Mouse (Mus musculus) forebrain, embryonic 15.5 days (tissue): ENCODE data around the gene Eng. TPM values are rescaled to one million over a fixed set of nuclear protein-coding genes. Genes with fewer than 3 reads are reported as not detected.

Source experiments
- ATAC-seq: fragments of 200-750 bp; cut with Nextera tagmentation; replicated peaks from 2 replicates; pipeline ENCODE4 v1.8.0; 2017; ENCODE audit warnings: mild to moderate bottlenecking, moderate TSS enrichment, moderate library complexity
- H3K27ac ChIP-seq: fragments of 300-500 bp; sonication (generic); replicated peaks from 2 replicates; pipeline ENCODE4 v1.5.1; 2015; ENCODE audit warnings: mild to moderate bottlenecking, inconsistent platforms
- H3K27me3 ChIP-seq: fragments of 300-500 bp; sonication (generic); 2 replicates; pipeline ENCODE4 v1.6.1; 2015; ENCODE audit warnings: inconsistent platforms
- H3K36me3 ChIP-seq: fragments of 300-500 bp; sonication (generic); 2 replicates; pipeline ENCODE4 v1.6.1; 2015; ENCODE audit warnings: mild to moderate bottlenecking, inconsistent platforms
- H3K4me1 ChIP-seq: fragments of 300-500 bp; sonication (generic); 2 replicates; pipeline ENCODE4 v1.6.1; 2015; ENCODE audit warnings: inconsistent platforms
- H3K4me2 ChIP-seq: fragments of 300-500 bp; sonication (generic); replicated peaks from 2 replicates; pipeline ENCODE4 v1.6.1; 2015; ENCODE audit warnings: mild to moderate bottlenecking, inconsistent platforms
- H3K4me3 ChIP-seq: fragments of 300-500 bp; sonication (generic); 2 replicates; pipeline ENCODE4 v1.5.1; 2015; ENCODE audit warnings: mild to moderate bottlenecking, inconsistent platforms
- H3K9ac ChIP-seq: fragments of 300-500 bp; sonication (generic); replicated peaks from 2 replicates; pipeline ENCODE4 v1.6.1; 2015; ENCODE audit warnings: mild to moderate bottlenecking, inconsistent platforms
- H3K9me3 ChIP-seq: fragments of 300-500 bp; sonication (generic); 2 replicates; pipeline ENCODE4 v1.6.1; 2016; ENCODE audit warnings: inconsistent platforms
- WGBS: fragments of 180-500 bp; shearing (Covaris S2); methylation state at CpG from one replicate; pipeline ENCODE4 v1.1.7; 2015; ENCODE audit warnings: mixed read lengths; 5-methylcytosine and 5-hydroxymethylcytosine counted together
- polyA plus RNA-seq: library from polyadenylated mRNA; unstranded; fragments of >200 nt; fragmentation: Nextera tagmentation; extraction: Ambion mirVana; gene quantifications from 2 replicates; pipeline ENCODE4 v1.2.1, GENCODE M21; 2015

The Eng gene
- polyA plus RNA-seq, 1 experiment from 2014 or later: 23.4 TPM

GRCm38 (mm10) chr2:32625873-32626694 is 20.3 kb upstream of the Eng start:
- H3K4me1 ChIP-seq: peaks cover 52% of the 10 kb centered on the region
- WGBS: 58% methylated on average over 5 of the region's 5 CpGs
- no peaks in the 10 kb centered on the region for H3K9me3 ChIP-seq
- peak overlapping the region; percentile 60 for H3K9ac ChIP-seq
- peak overlapping the region; percentile 58 for H3K4me2 ChIP-seq
- H3K36me3 ChIP-seq: no peaks in the 10 kb centered on the region; the same call in 1 of the 2 replicates
- ATAC-seq: 0 out of 2 replicates have a peak, but pooled peaks have one; percentile 5
- H3K4me3 ChIP-seq: peak overlapping the region; percentile 42
- peak overlapping the region; percentile 85 for H3K27ac ChIP-seq
- H3K27me3 ChIP-seq: no peaks in the 10 kb centered on the region

- no peaks in the 10 kb centered on the region for H3K9me3 ChIP-seq
- H3K4me2 ChIP-seq: no peak overlapping the region
- H3K27me3 ChIP-seq: no peaks in the 10 kb centered on the region
- no peak overlapping the region for H3K4me3 ChIP-seq
- 69% methylated on average over 20 of the region's 20 CpGs for WGBS
- no peaks in the 10 kb centered on the region; the same call in 1 of the 2 replicates for H3K36me3 ChIP-seq
- ATAC-seq: no peak
- peaks cover 47% of the 10 kb centered on the region for H3K4me1 ChIP-seq
- H3K9ac ChIP-seq: no peak overlapping the region
- H3K27ac ChIP-seq: 0 out of 2 replicates have a peak overlapping the region, but pooled peaks have one; percentile 18
Measured at GRCm38 (mm10) chr2:32627266-32628043, 18.9 kb upstream of the Eng start.

- Histone ChIP-seq H3K4me1 (peaks cover 47% of the 10 kb centered on the region), H3K9ac (no peak overlapping the region), H3K27me3 (no peaks in the 10 kb centered on the region), H3K36me3 (no peaks in the 10 kb centered on the region; the same call in 1 of the 2 replicates), H3K4me2 (no peak overlapping the region), H3K4me3 (no peak overlapping the region), H3K27ac (peak overlapping the region; percentile 28), H3K9me3 (no peaks in the 10 kb centered on the region)
- ATAC-seq: no peak
- 61% methylated on average over 4 of the region's 4 CpGs for WGBS
Measured at GRCm38 (mm10) chr2:32628044-32628550, 18.3 kb upstream of the Eng start.

GRCm38 (mm10) chr2:32628729-32629128 is 17.7 kb upstream of the Eng start:
- Histone ChIP-seq H3K4me3 (no peak overlapping the region), H3K36me3 (peaks cover 2% of the 10 kb centered on the region; the same call in 1 of the 2 replicates), H3K4me2 (peak overlapping the region; percentile 14; the same call in 1 of the 2 replicates), H3K9ac (no peak overlapping the region), H3K4me1 (peaks cover 47% of the 10 kb centered on the region), H3K27ac (peak overlapping the region; percentile 28), H3K27me3 (no peaks in the 10 kb centered on the region), H3K9me3 (no peaks in the 10 kb centered on the region)
- ATAC-seq: no peak; the same call in 1 of the 2 replicates
- WGBS: 20% methylated on average over 5 of the region's 5 CpGs

- no peaks in the 10 kb centered on the region for H3K9me3 ChIP-seq
- peaks cover 47% of the 10 kb centered on the region for H3K4me1 ChIP-seq
- H3K9ac ChIP-seq: no peak overlapping the region
- peak; percentile 47 for ATAC-seq
- H3K4me2 ChIP-seq: peak overlapping the region; percentile 14
- peaks cover 6% of the 10 kb centered on the region; the same call in 1 of the 2 replicates for H3K36me3 ChIP-seq
- 27% methylated on average over 9 of the region's 9 CpGs for WGBS
- peak overlapping the region; percentile 28; the same call in 1 of the 2 replicates for H3K27ac ChIP-seq
- H3K4me3 ChIP-seq: no peak overlapping the region
- H3K27me3 ChIP-seq: no peaks in the 10 kb centered on the region
Measured at GRCm38 (mm10) chr2:32629276-32629976, 17.0 kb upstream of the Eng start.

GRCm38 (mm10) chr2:32630036-32630435 is 16.4 kb upstream of the Eng start:
- Histone ChIP-seq H3K4me1 (peaks cover 41% of the 10 kb centered on the region), H3K9ac (no peak overlapping the region)

GRCm38 (mm10) chr2:32631046-32631445 is 15.3 kb upstream of the Eng start:
- peaks cover 6% of the 10 kb centered on the region; the same call in 1 of the 2 replicates for H3K36me3 ChIP-seq
- H3K4me3 ChIP-seq: no peak overlapping the region
- H3K27me3 ChIP-seq: no peaks in the 10 kb centered on the region
- no peak overlapping the region for H3K4me2 ChIP-seq
- ATAC-seq: no peak
- no peaks in the 10 kb centered on the region for H3K9me3 ChIP-seq
- H3K4me1 ChIP-seq: peaks cover 31% of the 10 kb centered on the region
- H3K27ac ChIP-seq: no peak overlapping the region
- H3K9ac ChIP-seq: no peak overlapping the region
- 86% methylated on average over 10 of the region's 10 CpGs for WGBS

More at GRCm38 (mm10) chr2:32630036-32630435, 16.4 kb upstream of the Eng start:
- Histone ChIP-seq H3K4me3 (no peak overlapping the region), H3K4me2 (no peak overlapping the region), H3K27ac (no peak overlapping the region), H3K36me3 (peaks cover 6% of the 10 kb centered on the region; the same call in 1 of the 2 replicates), H3K27me3 (no peaks in the 10 kb centered on the region), H3K9me3 (no peaks in the 10 kb centered on the region)
- WGBS: 66% methylated on average over 7 of the region's 9 CpGs
- ATAC-seq: no peak

GRCm38 (mm10) chr2:32631737-32632394 is 14.5 kb upstream of the Eng start:
- WGBS: 57% methylated on average over 7 of the region's 7 CpGs
- no peak overlapping the region for H3K9ac ChIP-seq
- peak; percentile 14; the same call in 1 of the 2 replicates for ATAC-seq

GRCm38 (mm10) chr2:32633660-32634059 is 12.7 kb upstream of the Eng start:
- ATAC-seq: no peak
- Histone ChIP-seq H3K4me1 (peaks cover 10% of the 10 kb centered on the region), H3K36me3 (peaks cover 6% of the 10 kb centered on the region; the same call in 1 of the 2 replicates), H3K4me3 (no peak overlapping the region), H3K27ac (no peak overlapping the region), H3K9ac (no peak overlapping the region), H3K4me2 (no peak overlapping the region), H3K27me3 (no peaks in the 10 kb centered on the region), H3K9me3 (no peaks in the 10 kb centered on the region)
- WGBS: 77% methylated on average over 5 of the region's 5 CpGs

More at GRCm38 (mm10) chr2:32631737-32632394, 14.5 kb upstream of the Eng start:
- H3K9me3 ChIP-seq: no peaks in the 10 kb centered on the region
- no peak overlapping the region for H3K27ac ChIP-seq
- H3K4me1 ChIP-seq: peaks cover 23% of the 10 kb centered on the region
- H3K4me2 ChIP-seq: no peak overlapping the region
- no peaks in the 10 kb centered on the region for H3K27me3 ChIP-seq
- no peak overlapping the region for H3K4me3 ChIP-seq
- H3K36me3 ChIP-seq: peaks cover 6% of the 10 kb centered on the region; the same call in 1 of the 2 replicates

- H3K9ac ChIP-seq: no peak overlapping the region
- no peak overlapping the region for H3K27ac ChIP-seq
- 87% methylated on average over 10 of the region's 10 CpGs for WGBS
- ATAC-seq: no peak
- H3K4me3 ChIP-seq: no peak overlapping the region
- peaks cover 6% of the 10 kb centered on the region; the same call in 1 of the 2 replicates for H3K36me3 ChIP-seq
- H3K4me1 ChIP-seq: peaks cover 2% of the 10 kb centered on the region
- no peaks in the 10 kb centered on the region for H3K9me3 ChIP-seq
- H3K4me2 ChIP-seq: no peak overlapping the region
- H3K27me3 ChIP-seq: no peaks in the 10 kb centered on the region
Measured at GRCm38 (mm10) chr2:32634277-32635105, 11.9 kb upstream of the Eng start.
